Mouse (Mus musculus): ENCODE results near the gene Arhgef3.

Arhgef3 gene

DNA sequence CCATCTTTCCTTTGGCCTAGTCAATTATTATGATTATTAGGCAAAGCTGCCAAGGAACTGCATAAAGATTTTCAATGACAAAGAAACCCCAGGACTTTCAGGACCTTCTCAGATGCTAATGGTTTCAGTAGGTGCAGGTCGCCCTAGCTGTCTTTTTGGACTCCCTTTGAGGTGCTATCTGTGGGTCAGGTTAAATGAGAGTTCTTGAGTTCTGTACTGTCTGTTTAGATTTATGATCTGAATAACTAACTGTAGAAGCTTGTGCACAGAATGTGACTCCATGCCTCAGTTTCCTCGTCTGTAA lies 158.1 kb downstream of the Arhgef3 start:
- DNase-seq = no peak

DNA sequence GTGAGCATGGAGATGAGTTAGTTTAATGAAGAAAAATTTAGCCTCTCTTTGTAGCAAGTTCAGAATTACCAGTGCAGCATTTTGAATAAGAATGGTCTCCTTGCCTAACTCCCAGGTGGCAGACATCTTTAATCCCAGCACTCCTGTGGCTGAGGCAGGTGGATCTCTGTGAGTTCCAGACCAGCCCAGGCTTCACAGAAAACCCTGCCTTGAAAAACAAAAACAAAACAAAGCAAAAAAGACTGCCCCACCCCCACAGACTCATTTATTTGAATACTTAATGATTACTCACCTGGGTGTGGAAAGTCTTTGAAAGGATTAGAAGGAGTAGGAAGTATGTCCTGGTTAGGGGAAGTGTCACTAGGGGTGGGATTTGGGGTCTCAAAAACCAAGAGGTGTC lies 158.5 kb downstream of the Arhgef3 start:
- DNase-seq = no peak

DNA sequence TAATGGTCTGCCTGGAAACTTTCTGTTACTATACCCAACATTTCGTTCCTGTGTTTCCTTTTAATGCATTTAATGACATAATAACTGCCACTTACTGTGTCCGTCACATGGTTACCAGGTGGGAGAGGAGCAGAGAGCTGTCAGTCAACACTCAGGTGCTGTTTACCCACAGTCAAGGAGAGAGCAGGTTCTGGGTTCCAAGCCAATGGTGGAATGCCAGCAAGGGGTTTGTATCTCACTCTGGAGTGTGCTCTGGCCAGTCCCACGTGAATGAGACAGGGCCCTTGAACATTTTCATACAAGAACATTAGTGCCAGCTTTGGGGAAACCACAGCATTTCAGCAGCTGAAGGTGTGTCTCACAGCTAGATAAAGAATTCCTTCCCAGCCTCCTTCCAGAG lies 162.6 kb downstream of the Arhgef3 start:
- no peak for DNase-seq

DNA sequence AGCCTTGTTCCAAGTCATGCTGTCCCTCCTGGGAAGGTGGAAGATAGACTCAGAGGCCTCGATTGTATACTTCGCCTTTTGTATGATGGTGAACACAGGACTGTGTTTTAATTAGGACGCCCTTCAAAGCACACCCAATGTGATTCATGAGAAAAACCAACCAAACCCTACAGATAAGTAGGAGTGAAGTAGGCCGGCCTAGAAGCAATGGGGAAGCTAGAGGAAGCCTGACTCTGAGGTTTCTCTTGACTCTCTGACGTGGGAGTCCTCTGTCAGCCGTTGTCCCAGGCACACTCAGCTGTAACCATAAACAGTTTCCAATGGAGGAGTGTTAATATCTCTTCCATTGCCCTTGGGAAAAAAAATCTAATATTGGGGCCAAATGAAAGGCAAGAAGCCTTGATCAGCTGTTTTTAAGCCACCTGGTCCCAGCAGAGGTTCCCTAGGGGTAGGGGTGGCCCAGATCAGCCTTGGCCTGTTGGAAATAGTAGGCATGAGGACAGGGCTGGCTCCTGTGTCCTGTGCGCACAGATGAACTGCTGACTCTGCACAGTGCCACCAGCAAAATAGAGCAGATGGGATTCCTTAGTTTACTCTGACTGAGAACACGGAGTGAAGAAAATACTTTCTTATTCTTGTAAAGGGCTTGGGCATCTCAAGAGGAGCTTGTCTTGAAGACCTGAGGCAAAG lies 165.6 kb downstream of the Arhgef3 start:
- DNase-seq = no peak

DNA sequence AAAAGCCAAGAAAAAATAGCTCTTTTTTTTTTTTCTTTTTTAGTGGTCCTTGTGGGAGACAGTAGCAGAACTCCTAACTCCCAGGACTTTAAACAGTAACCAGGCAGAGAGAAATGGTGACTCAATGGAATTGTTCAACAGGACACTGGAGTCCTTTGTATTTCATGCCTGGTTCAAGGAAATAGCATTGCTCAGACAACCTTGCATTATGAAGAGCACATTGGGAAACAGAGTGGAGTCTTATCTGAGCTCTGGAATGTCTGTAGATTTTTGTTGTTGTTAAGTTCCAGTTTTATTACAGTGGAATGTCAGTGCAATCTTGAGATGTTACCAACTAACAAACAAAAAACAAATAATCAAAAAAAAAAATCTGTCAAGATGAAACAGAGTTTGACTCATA lies 169.3 kb downstream of the Arhgef3 start:
- DNase-seq = no peak

DNA sequence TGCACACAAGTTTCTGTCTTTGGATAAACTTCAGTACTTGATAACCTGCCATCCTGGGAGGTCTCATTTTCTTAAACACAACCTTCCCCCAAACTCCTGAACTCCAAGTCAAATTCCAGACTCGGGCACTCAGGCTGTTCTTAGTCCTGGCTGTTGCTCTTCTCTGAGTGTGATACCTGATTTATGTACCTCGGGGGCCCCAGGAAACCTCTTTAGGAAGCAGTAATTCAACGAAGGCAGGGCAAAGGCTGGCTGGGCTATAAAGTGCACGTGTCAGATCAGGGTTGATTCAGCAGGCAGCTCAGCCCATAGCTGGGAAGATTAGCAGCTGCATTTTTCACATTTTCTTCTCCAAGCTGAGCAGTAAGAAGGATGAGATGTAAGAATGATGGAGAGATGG lies 171.5 kb downstream of the Arhgef3 start:
- no peak for DNase-seq

DNA sequence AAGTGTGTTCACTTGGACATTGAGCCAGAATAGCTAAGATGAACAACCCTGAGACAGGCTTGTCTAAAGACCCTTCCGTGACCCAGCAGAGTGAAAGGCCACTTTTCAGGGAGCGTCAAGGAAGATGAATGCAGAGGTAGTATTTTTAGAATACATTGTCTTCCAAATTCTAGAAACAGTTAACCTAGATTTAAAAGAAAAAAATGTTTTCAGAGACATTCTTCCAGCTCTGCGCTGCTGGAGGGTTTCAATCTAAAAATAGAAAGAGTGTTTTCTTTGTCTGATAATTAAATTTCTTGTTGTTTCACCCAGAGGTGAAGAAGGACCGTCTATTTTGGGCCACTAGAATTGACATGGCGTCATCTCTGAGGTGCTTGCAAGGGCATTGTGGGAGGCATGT lies 174.4 kb downstream of the Arhgef3 start:
- DNase-seq = no peak

DNA sequence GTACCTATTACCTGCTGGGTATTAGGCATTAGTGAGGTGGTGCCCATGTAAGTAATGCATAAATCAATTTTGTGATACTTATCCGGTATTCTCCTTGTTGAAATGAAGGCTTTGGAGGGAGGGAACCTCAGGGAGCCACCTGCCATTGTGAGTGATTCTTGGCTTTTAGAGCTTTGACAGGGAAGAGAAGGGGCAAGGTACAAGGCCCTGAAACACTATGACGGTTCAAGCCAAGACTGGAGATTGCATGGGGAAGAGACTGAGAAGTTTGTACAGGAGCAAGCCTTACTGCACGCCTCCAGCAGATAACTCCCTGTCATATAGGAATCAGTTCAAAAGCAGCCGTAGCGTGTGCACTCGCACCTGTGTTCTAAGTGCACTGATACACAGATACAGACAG lies 177.4 kb downstream of the Arhgef3 start:
- no peak for DNase-seq

DNA sequence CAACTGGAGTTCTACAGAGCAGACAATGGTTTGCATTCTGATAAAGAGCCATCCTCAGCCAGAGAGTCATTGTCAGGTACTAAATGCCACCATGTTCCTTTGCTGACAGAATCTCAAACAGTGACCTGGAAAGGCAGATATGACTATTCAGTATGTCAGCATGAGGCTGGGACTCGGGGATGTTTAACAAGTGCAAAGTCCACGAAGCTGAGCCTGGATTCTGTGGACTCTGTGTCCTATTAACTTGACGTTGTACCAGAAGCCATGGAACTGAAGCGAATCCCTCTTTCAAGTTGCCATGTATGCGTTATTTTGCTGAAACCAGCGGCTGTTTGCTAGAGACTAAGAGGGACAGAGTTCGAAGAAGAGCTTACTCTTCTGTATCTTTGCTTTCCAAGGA lies 181.1 kb downstream of the Arhgef3 start:
- DNase-seq = no peak

DNA sequence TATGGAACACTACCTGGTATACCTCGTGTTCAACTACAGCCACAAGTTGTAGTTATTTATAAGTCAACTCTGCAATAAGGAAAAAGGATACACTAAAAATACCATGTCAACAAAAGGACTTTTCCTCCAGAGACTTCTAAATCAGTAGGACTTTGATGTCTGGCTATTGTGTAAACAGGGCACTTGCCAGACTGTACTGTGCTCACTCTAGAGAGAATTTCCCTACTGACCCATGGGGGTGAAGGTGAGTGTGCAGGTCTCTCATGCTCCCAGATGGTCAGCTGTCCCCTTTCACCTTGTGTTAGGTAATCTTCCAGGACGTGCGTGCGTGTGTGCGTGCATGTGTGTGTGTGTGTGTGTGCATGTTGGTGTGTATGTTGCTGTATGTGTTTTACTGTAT lies 182.3 kb downstream of the Arhgef3 start:
- no peak for DNase-seq

DNA sequence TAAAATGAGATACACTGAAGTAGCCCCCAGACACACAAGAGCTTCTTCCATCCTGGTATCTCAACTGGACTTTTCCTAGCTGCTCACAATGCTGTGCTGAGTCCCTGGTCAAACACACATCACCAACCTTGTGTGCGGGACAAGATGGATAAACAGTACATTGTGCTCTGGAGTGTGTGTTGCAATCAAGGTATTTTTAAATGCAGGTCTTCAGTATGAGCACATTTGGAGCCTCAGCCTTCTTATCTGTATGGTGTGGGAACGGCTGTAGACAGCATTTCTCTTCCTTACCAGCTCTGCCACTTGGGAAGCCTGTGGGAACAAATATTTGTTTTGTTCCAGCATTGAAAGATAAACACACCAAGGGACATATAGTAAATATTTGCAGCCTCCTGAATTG lies 184.2 kb downstream of the Arhgef3 start:
- no peak for DNase-seq

DNA sequence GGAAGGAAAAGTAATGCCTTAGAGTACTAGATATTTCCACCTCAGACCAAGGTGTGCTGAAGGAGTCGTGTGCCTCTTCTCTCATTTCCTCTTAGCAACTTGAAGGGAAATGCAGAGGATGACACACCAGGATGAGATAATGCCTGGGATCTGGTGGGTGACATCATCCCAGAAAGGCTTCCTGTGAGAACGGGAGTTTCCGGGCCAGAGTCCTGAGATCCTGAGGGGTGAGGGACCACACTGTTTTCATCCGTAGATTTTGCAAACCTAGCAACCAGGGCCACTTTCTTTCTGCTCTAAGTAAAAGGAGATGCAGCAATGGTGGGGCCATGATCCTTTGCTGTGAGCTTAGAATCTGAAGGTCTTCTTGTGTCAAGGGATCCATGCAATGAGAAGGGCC lies 185.0 kb downstream of the Arhgef3 start:
- no peak for DNase-seq

DNA sequence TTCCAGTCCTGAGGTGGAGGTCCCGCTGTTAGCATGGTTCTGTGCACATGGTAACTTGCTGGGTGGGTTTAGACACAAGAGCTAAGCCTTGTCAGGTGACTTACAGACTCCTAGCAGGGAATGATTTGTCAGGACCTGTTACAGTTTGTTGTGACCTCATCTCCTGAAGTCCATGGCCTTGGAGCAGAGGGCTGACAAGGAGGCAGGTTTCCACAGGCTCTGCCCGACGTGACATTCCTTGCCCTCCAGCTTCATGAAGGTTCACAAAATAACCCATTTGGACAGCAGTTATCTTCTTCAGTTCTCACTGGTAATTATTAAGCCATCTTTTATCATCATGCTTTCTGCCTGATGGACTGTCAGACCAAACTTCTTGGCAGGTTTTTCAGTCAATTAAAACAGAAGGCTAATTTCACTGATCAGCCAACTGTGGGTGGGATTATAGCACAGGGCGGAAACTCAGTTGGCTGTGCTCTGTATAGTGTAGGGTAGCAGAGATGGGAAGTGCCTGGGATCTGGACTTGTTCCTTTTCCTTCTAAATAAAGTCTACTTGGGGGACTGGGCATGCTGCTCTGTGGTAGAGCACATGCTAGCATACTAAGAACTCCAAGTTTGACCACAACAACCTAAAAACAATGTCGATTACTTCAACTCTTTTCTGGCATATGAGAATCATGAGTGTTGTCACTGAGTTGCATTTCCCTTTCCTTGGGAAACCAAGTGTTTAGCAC lies 187.2 kb downstream of the Arhgef3 start:
- DNase-seq = no peak

DNA sequence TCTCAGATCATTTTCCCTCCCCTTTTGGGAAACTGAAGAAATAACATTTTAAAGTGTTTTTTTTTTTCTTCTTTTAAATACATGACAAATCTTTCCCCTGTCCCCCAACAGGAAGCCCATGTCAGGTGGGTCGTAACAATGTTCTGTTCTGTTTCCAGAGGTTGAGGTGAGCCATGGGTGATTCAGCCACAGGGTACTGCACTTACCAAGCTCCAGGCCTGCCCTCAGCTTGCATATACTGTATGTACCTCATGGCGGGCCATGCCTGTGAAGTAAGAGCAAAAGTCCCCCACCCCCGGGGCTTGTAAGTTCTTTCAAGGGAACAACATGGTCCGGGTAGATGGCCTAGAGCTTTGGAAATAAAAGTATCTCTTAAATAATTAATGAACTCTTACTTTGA lies 188.6 kb downstream of the Arhgef3 start:
- DNase-seq = no peak

DNA sequence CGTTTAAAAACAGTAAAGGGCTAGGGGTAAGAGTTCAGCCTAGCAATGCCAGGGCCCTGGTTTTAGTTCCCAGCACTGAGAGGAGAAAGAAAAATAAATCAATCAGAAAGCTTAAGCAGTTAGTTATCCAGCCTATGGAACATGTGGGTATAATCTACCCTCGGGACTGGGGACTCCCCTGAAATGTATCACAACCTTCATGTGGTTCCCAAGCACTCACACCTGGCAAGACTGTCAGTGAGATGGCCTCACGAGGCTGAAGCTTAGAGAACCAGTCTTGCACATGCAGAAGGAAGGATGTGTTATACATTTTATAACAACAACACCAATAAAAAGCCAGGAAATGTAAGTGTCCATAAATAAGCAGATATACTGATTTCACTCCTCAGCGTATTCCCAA lies 189.7 kb downstream of the Arhgef3 start:
- no peak for DNase-seq

DNA sequence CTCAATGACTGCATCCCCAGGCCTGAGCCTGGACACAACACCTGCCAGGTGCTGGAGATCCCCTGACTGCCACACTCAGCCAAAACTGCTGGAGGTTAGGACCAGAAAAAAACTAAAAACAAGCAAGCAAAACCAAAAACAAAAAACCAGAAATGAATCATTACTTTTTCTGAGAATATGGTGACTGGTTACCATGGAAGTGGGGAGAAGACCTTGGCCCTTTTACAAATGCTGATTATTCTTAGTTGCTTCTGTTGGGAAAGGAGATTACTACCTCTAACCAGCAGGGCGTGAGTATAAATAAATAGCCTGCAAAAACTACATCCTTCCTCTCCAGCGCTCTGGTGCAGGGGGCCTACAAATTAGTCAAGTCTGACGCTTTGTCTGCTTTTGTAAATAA lies 194.1 kb downstream of the Arhgef3 start:
- DNase-seq = no peak

DNA sequence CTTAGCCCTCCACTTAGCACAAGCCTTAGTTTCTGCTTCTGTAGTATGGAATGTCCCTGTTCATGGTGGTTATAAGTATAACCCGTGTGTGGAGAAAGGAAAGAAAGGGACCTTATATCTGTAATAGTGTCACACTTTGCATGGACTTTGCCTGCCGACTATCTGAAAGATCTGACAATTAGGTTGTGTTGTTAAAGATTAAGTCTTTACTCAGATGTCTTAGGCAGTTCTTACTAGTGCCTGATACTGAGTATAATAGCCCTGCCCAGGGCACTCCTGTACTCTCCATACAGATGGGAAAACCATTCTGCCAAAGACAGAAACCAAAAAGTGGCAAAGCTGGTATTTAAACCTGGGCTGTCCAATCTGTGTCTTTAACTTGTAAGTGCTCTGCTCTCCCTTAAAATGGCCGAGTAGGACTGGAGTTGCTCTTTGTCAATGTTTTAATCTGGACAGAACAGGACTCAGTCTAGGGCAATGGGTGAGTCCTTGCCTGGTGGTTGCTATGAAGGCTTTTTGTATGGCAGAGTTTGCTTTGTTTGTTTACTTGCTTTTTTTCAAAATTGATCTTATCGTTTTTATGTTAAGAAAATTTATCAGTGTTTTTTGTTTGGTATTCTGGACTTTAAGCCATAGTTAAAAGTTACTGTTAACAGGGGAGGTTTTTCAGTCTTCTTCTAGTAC lies 196.0 kb downstream of the Arhgef3 start:
- no peak for DNase-seq

DNA sequence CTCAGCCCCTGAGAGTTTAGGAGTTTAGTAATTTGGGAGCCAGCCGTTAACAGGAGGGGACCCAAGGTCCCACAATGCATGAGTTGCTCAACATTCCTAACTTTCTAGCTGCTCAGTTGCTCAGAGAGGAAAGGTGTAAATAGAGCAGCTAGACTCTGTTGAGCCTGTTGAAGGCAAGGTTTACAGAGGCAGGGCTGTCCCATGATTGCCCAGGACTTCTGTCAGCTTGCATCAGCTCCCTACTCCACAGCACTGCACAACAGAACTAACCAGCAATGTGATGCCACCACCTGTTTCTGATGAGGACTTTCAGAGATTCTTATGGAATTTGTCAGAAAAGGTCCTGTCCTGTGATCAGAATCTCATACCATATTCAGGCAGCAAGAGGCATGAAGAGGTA lies 197.7 kb downstream of the Arhgef3 start:
- no peak for DNase-seq

DNA sequence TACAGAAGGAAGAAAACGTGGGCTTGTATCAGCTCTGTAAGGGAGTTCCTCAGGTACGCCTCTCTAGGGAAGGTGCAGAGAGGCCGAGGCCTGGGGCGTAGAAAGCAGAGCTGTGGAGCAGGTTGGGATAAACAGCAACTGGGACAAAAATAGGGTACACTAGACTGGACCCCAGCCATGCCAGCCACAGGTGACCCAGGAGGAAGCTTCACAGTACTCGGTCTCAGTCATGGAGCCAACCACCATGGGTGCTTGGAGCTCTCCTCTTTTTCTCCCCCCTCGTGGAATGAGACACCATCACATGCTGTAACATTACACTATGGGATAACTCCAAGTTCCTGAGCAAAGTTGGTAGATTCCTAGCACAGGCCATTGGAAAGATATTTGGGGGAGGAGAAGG lies 201.0 kb downstream of the Arhgef3 start:
- no peak for DNase-seq

DNA sequence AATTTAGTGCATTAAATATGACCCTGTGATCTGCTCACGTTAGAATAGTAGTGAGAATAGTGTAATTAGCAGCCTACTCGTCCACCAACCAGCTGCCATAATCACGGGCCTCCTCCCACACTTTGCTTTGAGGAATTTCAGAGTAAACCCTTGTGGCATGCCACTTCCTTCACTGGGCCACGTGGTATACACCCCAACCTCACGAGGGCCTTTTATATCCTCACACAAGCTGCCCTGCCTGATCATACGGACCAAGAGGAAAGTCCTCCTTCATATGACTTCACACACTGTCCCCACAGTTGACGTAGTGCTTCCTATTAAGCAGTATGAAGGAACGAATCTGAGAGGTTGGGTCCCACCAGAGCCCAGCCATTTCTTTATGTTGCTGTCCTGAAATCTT lies 202.4 kb downstream of the Arhgef3 start:
- no peak for DNase-seq

DNA sequence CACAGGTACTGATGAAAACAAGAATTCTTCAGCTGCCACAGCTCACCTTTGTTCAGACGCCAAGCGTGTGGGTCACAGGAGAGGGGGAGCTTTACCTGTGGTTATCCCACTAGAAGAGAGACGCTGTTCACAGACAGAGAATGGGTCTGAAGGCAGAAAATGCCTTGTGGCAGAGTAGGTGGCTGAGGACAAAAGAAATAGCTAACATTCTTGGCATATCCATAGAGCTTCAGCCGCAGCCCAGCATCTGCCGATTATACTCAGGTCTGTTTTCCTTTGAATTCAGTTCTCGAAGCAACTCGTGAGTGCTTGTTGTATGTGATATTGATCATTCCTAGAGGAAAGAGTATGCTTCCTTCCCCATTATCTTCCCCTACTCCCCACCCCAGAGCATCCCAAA lies 204.7 kb downstream of the Arhgef3 start:
- DNase-seq = no peak

DNA sequence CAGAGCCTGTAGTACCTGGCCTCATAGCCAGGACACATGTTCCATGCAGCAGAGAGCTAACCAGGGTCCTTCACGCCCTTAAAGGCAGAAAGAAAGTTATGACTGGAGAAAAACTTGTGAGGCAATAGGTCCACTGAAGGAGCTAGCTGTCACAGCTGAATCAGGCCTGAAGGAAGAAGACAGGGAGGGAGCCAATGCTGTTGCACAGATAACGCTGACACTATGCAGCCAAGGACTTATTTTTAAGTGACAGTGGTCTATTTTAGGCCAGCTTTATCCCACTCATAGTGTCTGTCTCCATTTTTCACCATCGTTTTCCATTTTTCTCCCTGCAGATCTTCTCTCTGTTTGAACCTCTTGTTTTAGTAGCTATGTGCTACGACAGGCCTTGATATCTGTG lies 207.3 kb downstream of the Arhgef3 start:
- no peak for DNase-seq

DNA sequence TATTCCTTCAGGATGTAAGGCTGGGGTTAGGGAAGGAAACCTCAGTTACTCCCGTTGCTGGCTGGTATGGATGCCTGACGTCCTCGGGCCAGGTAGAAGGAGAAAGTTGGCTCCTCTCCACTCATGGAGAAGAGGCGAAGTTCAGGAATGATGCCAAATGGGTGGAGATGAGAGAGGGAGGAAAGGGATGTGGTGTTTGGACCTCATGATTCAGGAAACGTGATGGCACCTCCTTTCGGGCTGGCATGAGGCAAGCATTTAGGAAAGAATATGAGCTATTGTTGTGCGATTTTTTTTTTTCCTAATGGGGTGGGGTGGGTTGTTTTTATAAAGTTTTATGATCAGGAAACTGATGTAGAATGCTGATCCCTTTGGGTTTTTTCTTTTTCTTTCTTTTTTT lies 210.0 kb downstream of the Arhgef3 start:
- DNase-seq = no peak

DNA sequence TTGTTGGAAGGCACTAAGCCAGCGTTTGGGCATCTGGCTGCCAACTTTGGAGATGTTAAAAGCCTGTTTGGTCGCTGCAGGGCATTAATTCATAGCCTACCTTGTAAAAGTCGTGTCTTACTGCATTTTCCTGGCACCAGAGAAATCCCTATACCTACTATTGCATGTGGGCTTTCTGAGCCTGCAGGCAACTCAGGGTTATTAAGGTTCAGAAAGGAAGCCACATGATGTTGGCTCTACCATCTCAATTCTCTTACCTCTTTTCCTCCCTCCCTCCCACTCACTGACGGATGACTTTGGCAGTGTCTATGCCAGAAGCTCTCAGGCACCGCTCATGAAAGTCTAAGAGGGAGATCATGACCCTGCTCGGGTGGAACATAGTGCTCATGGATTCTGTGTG lies 210.8 kb downstream of the Arhgef3 start:
- DNase-seq = no peak

DNA sequence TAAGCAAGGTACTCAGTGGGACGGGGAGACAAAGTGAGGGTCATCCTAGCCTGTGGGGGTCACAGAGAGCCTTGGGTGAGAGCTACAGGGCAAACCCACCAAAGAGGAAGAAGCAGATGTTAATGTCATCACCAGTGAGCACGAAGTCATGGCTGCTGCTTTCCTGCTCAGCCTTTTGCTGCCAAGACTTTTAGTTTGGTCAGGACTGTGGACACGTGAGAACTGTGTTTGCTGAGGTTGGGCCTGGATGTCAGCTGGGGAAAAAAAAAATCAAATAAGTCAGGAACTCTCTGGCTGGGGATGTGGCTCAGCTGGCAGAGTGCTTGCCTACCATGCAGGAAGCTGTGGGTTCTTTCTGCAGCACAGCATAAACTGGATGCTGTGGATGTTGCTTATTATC lies 213.2 kb downstream of the Arhgef3 start:
- no peak for DNase-seq

All from spleen, adult 18-20 months (tissue).